Mouse (Mus musculus) cerebellum, adult 2 months (tissue): ENCODE data around the gene Spc25. TPM values are rescaled to one million over a fixed set of nuclear protein-coding genes. Genes with fewer than 3 reads are reported as not detected.

Source experiments
- DNase-seq, 2 experiments: peaks; one replicate each; pipeline ENCODE4 v3.0.0; 2021
- H3K27ac ChIP-seq: fragments of 200-500 bp; 2 replicates; pipeline ENCODE4 v1.5.1; 2012; ENCODE audit warnings: low read length, control low read depth, inconsistent platforms; ENCODE audit not compliant: insufficient read depth
- H3K27me3 ChIP-seq: fragments of 200-500 bp; 2 replicates; pipeline ENCODE4 v1.6.1; 2012; ENCODE audit warnings: inconsistent platforms, mild to moderate bottlenecking, low read length, moderate library complexity; ENCODE audit not compliant: control insufficient read depth, insufficient read depth
- H3K4me1 ChIP-seq: fragments of 200-500 bp; 2 replicates; pipeline ENCODE4 v1.6.1; 2011; ENCODE audit warnings: low read length; ENCODE audit not compliant: control insufficient read depth, insufficient read depth
- H3K4me3 ChIP-seq: fragments of 200-500 bp; replicated peaks from 2 replicates; pipeline ENCODE3; 2011; ENCODE audit warnings: mild to moderate bottlenecking, low read depth, low read length, control low read depth; ENCODE audit not compliant: insufficient read depth
- CTCF ChIP-seq: fragments of 200-500 bp; IDR thresholded peaks from 2 replicates; pipeline ENCODE4 v1.5.1; 2011; ENCODE audit warnings: low read depth, mild to moderate bottlenecking, control low read depth, low read length, moderate library complexity, borderline replicate concordance; ENCODE audit not compliant: insufficient read depth
- POLR2A ChIP-seq: fragments of 200-500 bp; IDR thresholded peaks from 2 replicates; pipeline ENCODE4 v1.6.1; 2011; ENCODE audit warnings: low read length, control low read depth, borderline replicate concordance; ENCODE audit not compliant: insufficient read depth
- WGBS: fragments of 180-500 bp; shearing (Covaris S2); methylation state at CpG from one replicate; pipeline ENCODE4 v1.1.7; 2018; 5-methylcytosine and 5-hydroxymethylcytosine counted together
- polyA plus RNA-seq: library from polyadenylated mRNA; depleted of rRNA; stranded (reverse); fragments of >200 nt; gene quantifications from 2 replicates; pipeline ENCODE4 v1.2.3, GENCODE M21; 2012; rRNA removed

The Spc25 gene
- 0.49 and 0.54 TPM in 2 replicates for polyA plus RNA-seq

DNA sequence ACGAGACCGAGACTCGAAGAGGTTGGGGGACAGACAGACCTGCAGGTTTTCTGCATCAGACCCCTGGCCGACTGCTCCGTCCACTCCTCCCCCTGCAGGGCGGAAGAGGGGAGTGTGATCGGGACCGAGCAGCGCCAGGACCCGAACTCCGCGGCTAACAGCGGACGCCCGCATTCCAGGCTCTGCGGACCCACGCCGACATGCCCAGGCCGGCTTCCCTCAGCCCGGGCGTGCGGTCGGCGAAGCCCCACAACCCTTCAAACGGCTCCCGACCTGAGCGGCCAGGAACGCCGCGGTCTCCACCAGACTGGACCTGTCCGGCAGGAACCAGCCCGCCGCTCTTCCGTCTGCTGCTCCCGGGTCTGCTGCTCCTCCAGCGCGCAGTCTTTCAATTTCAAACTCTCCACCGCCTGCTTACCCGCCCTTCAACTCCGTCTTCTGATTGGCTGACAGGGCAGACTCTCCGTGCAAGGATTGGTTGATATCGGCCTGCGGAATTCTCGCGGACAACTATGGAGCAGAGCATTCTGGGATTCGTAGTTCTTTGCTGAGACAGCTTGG lies at the start of gene Spc25:
Gene Spc25 (minus strand): TSS at position 404 of the 561 bp plus-strand sequence.
- Histone ChIP-seq H3K27ac (no peak within 1 kb of the TSS), H3K4me1 (no peaks in the 10 kb centered on the region), H3K27me3 (no peaks in the 10 kb centered on the region), H3K4me3 (peak within 1 kb of the TSS; percentile 57)
- DNase-seq: peak; percentile 87 to 92
- TF ChIP-seq CTCF: no peak
- TF ChIP-seq POLR2A: no peak
- WGBS: under 1% methylated on average over 46 of the region's 46 CpGs

DNA sequence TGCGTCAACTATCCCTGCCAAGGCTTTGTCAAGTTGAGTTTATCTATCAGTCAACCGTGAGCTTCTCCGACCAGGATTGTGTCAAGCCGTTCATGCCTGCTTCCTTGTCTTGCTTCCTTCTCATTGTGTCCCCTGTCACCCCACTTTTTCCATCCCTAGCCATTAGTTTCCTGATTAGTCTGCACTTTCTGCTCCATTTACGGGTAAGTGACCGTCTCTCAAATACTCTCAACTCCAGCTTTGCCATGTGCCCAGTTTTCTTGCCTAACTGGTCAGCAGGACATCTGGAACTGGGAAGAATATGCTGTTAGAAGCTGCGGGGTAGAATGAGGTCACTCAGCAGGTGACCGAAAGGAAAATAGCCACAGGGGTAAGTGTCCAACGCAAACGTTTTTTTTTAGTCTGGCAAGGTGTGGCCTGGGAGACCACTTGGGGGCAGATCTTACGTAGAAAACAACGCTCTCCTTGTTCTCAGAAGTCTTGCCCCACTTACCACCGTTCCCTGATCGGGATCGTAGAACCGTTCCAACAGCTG lies 42.3 kb upstream of the Spc25 start:
- TF ChIP-seq POLR2A (no peak), CTCF (no peak)
- Histone ChIP-seq H3K4me3 (no peak overlapping the region), H3K27me3 (no peaks in the 10 kb centered on the region), H3K4me1 (peaks cover 3% of the 10 kb centered on the region; the same call in 1 of the 2 replicates), H3K27ac (no peak overlapping the region)
- 8% methylated on average over 16 of the region's 16 CpGs for WGBS
- peak; percentile 29 to 46 for DNase-seq

DNA sequence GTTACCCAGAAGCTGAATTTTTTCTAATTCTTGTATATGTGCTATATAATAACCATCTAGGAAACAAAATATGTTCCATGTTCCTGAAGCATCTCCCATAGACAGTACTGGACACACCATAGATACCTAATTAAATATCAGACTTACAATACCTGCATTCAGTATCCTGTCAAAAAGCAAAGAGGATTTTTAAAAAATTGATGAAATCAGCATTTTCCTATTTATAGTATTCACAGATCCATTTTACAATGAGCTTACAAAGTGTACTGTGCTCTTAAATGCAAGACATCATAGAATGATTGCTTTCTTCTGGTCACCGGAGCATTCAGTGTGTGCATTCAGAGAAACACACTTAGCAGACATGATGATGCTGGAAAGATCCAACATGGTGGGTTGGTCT lies 41.1 kb upstream of the Spc25 start:
- 97% methylated on average over 1 of the region's 1 CpGs for WGBS

DNA sequence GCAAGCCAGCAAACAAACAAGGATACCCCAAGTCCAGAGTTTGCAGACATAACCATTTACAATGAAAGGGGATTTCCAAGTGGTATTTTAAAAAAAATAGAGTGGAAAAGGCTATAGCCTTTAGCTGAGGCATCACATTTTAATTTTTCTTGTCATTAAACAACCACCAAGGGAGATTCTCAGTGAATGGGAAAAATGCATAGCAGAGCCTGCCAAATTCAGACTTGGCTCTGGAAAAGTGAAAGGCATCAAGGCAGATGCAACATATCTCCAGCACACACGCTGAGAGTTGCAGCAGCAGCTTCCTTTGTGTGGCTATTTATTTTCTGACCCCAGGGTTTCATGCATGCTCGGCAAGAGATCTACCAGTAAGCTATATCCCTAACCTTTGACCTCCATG lies 38.9 kb upstream of the Spc25 start:
- no peaks in the 10 kb centered on the region for H3K27me3 ChIP-seq
- WGBS: 30% methylated on average over 2 of the region's 2 CpGs

More for the DNA sequence above, 41.1 kb upstream of the Spc25 start:
- H3K27ac ChIP-seq: no peak overlapping the region
- DNase-seq: no peak
- no peaks in the 10 kb centered on the region for H3K27me3 ChIP-seq
- H3K4me3 ChIP-seq: no peak overlapping the region
- H3K4me1 ChIP-seq: peaks cover 3% of the 10 kb centered on the region; the same call in 1 of the 2 replicates
- TF ChIP-seq CTCF (no peak), POLR2A (no peak)

DNA sequence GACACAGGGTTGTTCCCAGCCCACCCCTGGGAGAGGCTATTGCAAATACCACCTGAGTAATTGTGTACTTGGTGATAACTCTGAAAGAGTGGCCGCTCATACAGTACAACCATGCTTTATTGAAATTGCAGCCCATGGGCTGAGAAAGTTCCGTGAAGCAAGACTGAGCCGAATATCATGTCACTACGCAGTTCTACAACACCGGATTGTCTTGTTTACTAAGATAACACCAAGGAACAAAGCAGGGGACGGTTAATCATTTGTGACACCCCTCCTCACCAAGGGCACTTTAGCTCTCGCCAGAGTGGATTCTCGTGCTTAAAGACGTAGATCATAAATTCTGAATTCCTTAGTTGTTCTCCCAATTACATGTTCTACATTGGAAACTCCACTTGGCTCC lies 33.3 kb upstream of the Spc25 start:
- TF ChIP-seq CTCF: no peak
- WGBS: 94% methylated on average over 9 of the region's 9 CpGs

More for the DNA sequence above, 38.9 kb upstream of the Spc25 start:
- peaks cover 3% of the 10 kb centered on the region; the same call in 1 of the 2 replicates for H3K4me1 ChIP-seq
- peak in 1 of 2 experiments; percentile 9 for DNase-seq
- TF ChIP-seq CTCF: no peak
- no peak for TF ChIP-seq POLR2A
- H3K27ac ChIP-seq: no peak overlapping the region
- H3K4me3 ChIP-seq: no peak overlapping the region

DNA sequence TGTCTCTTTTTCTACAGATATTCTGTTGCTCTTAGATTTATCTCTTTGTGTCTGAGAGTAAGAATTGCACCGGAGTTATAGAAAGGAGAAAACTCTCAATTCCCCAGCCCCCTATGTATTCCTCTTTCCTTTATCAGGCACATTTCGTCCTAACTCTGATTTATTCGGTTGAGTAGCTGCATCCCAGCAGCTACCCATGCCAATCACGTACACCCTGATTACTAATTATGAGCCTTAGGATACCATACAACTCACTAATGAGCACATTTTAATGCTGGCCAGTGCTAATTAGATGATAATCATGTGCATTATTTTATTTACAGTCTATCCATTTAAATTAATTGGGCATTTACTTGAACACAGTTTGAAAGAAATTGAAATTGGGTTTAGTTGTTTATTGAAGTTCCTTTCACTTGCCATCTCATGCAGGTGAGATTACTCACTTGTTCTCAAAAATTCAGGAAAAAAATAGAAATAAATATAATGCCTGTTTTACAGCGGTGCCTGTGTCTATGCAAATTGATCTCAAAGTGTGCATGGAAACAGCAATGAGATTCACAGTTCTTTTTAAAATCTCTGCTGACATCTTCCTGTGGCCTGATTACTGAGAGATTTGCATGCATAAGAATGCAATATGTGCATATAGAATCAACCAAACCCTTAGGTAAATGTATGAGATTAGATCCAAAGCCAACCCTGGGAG lies 29.1 kb upstream of the Spc25 start:
- no peak for DNase-seq
- H3K4me3 ChIP-seq: no peak overlapping the region
- H3K27ac ChIP-seq: no peak overlapping the region
- TF ChIP-seq POLR2A: no peak
- no peak for TF ChIP-seq CTCF
- WGBS: 30% methylated on average over 5 of the region's 5 CpGs
- no peaks in the 10 kb centered on the region for H3K4me1 ChIP-seq
- no peaks in the 10 kb centered on the region for H3K27me3 ChIP-seq

More for the DNA sequence above, 33.3 kb upstream of the Spc25 start:
- H3K4me3 ChIP-seq: no peak overlapping the region
- no peak overlapping the region for H3K27ac ChIP-seq
- H3K4me1 ChIP-seq: no peaks in the 10 kb centered on the region
- no peaks in the 10 kb centered on the region for H3K27me3 ChIP-seq
- no peak for DNase-seq

DNA sequence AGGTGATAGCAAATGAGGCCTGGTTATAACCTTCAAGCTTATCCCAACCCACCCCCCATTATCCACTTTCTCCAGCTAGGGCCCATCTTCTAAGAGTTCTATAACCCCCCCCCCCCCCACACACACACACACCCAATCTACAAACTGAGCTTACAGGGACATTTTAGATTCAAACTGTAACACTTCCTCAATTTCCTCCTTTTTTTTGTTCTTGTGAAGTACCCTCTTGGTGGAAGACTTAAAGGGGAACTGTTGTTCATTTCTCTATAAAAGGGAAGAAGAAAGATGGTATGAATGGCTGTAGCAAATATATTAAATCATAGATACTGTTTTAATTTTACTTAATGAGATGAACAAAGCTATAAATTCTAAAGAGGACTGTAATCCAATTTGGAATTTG lies 26.1 kb upstream of the Spc25 start:
- Histone ChIP-seq H3K27ac (no peak overlapping the region), H3K4me3 (no peak overlapping the region), H3K27me3 (no peaks in the 10 kb centered on the region), H3K4me1 (no peaks in the 10 kb centered on the region)
- no peak for TF ChIP-seq CTCF
- TF ChIP-seq POLR2A: no peak
- DNase-seq: no peak

DNA sequence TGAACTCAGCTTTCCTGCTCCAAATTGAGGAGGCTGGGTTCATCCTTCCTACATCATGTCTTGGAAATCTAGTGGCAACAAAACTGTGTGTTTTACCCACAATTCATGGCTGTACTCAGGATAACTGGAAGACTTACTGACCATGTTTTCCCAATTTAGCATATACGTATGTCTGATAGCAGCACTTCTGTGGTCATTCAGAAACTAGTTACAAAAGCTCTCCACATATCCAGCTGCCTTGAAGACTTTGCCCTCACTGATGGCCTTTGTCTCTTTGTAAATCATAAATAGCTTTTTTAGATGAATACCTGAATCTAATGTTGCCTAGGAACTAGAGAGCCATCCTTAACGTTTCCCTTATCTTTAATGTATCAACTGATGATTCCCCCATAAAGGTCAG lies 24.1 kb upstream of the Spc25 start:
- TF ChIP-seq POLR2A: no peak
- no peak for TF ChIP-seq CTCF
- WGBS: 86% methylated on average over 2 of the region's 2 CpGs
- H3K4me3 ChIP-seq: no peak overlapping the region
- H3K27ac ChIP-seq: no peak overlapping the region
- no peaks in the 10 kb centered on the region for H3K27me3 ChIP-seq
- no peak for DNase-seq
- H3K4me1 ChIP-seq: no peaks in the 10 kb centered on the region
